Mouse (Mus musculus) intestine, embryonic 16.5 days (tissue): Measurements from ENCODE around the gene Tmem87b. TPM values are rescaled to one million over a fixed set of nuclear protein-coding genes. Genes with fewer than 3 reads are reported as not detected.

Experiments used
- ATAC-seq: fragments of 200-750 bp; cut with Nextera tagmentation; 2 replicates; pipeline ENCODE4 v1.8.0; 2017; ENCODE audit warnings: moderate TSS enrichment, moderate library complexity
- H3K27ac ChIP-seq: fragments of 300-500 bp; sonication (generic); 2 replicates; pipeline ENCODE4 v1.5.1; 2014; ENCODE audit warnings: mild to moderate bottlenecking, low read length
- H3K27me3 ChIP-seq: fragments of 300-500 bp; sonication (generic); replicated peaks from 2 replicates; pipeline ENCODE4 v1.6.1; 2014; ENCODE audit warnings: low read length, control low read depth, mixed read lengths; ENCODE audit not compliant: control insufficient read depth, insufficient read depth
- H3K36me3 ChIP-seq: fragments of 300-500 bp; sonication (generic); 2 replicates; pipeline ENCODE4 v1.6.1; 2014; ENCODE audit warnings: low read length, control low read depth; ENCODE audit not compliant: control insufficient read depth, insufficient read depth
- H3K4me1 ChIP-seq: fragments of 300-500 bp; sonication (generic); 2 replicates; pipeline ENCODE4 v1.6.1; 2014; ENCODE audit warnings: low read length, control low read depth, mixed read lengths; ENCODE audit not compliant: control insufficient read depth, insufficient read depth
- H3K4me2 ChIP-seq: fragments of 300-500 bp; sonication (generic); 2 replicates; pipeline ENCODE4 v1.6.1; 2014; ENCODE audit warnings: low read depth, low read length, control low read depth
- H3K4me3 ChIP-seq: fragments of 300-500 bp; sonication (generic); 2 replicates; pipeline ENCODE4 v1.5.1; 2014; ENCODE audit warnings: mild to moderate bottlenecking, low read length
- H3K9ac ChIP-seq: fragments of 300-500 bp; sonication (generic); 2 replicates; pipeline ENCODE4 v1.6.1; 2014; ENCODE audit warnings: low read depth, low read length
- H3K9me3 ChIP-seq: fragments of 300-500 bp; sonication (generic); 2 replicates; pipeline ENCODE4 v1.6.1; 2016; ENCODE audit warnings: low read length, control low read depth; ENCODE audit not compliant: control insufficient read depth
- WGBS: fragments of 180-500 bp; shearing (Covaris S2); extraction: QIAGEN DNeasy Blood & Tissue Kit; methylation state at CpG from one replicate; pipeline ENCODE4 v1.1.7; 2014; 5-methylcytosine and 5-hydroxymethylcytosine counted together
- polyA plus RNA-seq: library from polyadenylated mRNA; unstranded; fragments of >200 nt; fragmentation: Nextera tagmentation; extraction: Ambion mirVana; gene quantifications from 2 replicates; pipeline ENCODE4 v1.2.1, GENCODE M21; 2015

Tmem87b gene
- polyA plus RNA-seq, result 54.6 and 62.4 TPM in 2 replicates

- H3K4me2 ChIP-seq, result peak within 1 kb of the TSS; percentile 66
- no peaks in the 10 kb centered on the region for H3K36me3 ChIP-seq
- H3K4me1 ChIP-seq, result peaks cover 19% of the 10 kb centered on the region
Observed at GRCm38 (mm10) chr2:128817786-128818681, at the start of gene Tmem87b. Gene Tmem87b, plus strand, starts transcription at chr2:128818118.

DNA sequence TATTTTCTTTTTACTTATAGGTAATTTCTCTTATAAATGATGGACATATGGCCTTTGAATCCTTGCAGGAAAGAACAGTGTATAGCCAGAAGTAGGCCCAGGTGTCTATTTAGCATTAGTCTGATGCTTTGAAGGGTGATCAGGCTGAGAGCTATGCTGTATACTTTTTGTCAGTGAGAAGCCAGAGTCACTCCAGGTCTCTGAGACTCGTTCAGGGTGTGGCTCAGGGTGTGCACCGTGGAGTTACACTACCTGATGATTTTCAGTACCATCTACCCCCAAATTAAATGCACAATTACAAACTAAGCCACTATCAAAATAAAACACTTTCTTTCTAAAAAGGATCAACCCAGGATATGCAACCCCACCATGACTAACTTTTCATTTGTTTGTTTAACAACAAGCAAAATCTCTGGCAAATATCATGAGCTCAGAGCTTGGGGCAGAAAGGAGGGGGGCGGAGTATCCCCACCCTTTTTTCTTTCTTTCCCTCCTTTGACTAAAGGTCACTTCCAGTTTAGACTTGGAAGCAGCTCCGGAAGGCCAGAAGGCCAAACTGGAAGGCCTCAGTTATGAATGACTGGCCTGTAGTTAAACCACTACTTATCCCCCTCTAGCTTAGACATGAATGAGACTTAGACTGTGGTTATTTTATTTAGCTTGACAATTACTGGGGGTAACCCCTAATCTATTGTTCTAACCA lies 49.2 kb upstream of the Tmem87b start:
- ATAC-seq, result peak; percentile 68
- H3K9ac ChIP-seq, result no peak overlapping the region
- peaks cover 4% of the 10 kb centered on the region for H3K4me1 ChIP-seq
- WGBS, result 49% methylated on average over 4 of the region's 4 CpGs
- H3K9me3 ChIP-seq, result no peaks in the 10 kb centered on the region
- H3K27ac ChIP-seq, result peak overlapping the region; percentile 33; the same call in 1 of the 2 replicates
- 0 out of 2 replicates have a peak, but pooled peaks cover 2% of the 10 kb centered on the region for H3K36me3 ChIP-seq
- no peak overlapping the region for H3K4me2 ChIP-seq
- H3K27me3 ChIP-seq, result no peaks in the 10 kb centered on the region
- no peak overlapping the region for H3K4me3 ChIP-seq

More at GRCm38 (mm10) chr2:128817786-128818681, at the start of gene Tmem87b:
- Histone ChIP-seq H3K9ac (peak within 1 kb of the TSS; percentile 87), H3K9me3 (no peaks in the 10 kb centered on the region), H3K27me3 (no peaks in the 10 kb centered on the region), H3K27ac (peak within 1 kb of the TSS; percentile 97), H3K4me3 (peak within 1 kb of the TSS; percentile 73)
- WGBS, result under 1% methylated on average over 59 of the region's 59 CpGs
- ATAC-seq, result peak; percentile 88

GRCm38 (mm10) chr2:128770557-128770956 lies 47.4 kb upstream of the Tmem87b start:
- ATAC-seq, result no peak
- H3K27ac ChIP-seq, result no peak overlapping the region
- H3K27me3 ChIP-seq, result no peaks in the 10 kb centered on the region
- 0 out of 2 replicates have a peak, but pooled peaks cover 2% of the 10 kb centered on the region for H3K36me3 ChIP-seq
- no peak overlapping the region for H3K9ac ChIP-seq
- H3K4me2 ChIP-seq, result no peak overlapping the region
- no peaks in the 10 kb centered on the region for H3K9me3 ChIP-seq
- 91% methylated on average over 6 of the region's 6 CpGs for WGBS
- peaks cover 4% of the 10 kb centered on the region for H3K4me1 ChIP-seq
- no peak overlapping the region for H3K4me3 ChIP-seq

DNA sequence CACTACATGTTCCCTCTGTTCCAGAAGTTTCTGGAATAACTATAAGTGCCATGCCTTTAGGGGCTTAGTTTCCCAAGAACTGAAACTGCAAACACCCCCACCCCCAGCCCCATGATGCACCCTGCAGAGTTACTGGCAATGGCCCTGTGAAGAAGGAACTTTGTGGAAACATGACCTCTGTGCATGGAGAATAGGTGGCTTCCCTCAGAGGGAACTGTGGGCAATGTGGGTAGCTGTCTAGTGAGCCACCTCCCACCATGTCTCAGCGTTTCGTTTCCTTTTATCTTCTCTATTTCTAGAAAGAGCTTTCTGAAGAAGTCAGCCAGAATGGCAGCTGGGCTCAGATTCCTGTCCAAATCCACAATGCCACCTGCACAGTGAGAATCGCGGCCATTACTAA lies 46.9 kb upstream of the Tmem87b start:
- H3K9me3 ChIP-seq, result no peaks in the 10 kb centered on the region
- no peak overlapping the region for H3K4me3 ChIP-seq
- ATAC-seq, result no peak
- no peak overlapping the region for H3K27ac ChIP-seq
- no peaks in the 10 kb centered on the region for H3K36me3 ChIP-seq
- H3K9ac ChIP-seq, result no peak overlapping the region
- WGBS, result 89% methylated on average over 4 of the region's 4 CpGs
- no peak overlapping the region for H3K4me2 ChIP-seq
- no peaks in the 10 kb centered on the region for H3K27me3 ChIP-seq
- peaks cover 4% of the 10 kb centered on the region; the same call in 1 of the 2 replicates for H3K4me1 ChIP-seq

DNA sequence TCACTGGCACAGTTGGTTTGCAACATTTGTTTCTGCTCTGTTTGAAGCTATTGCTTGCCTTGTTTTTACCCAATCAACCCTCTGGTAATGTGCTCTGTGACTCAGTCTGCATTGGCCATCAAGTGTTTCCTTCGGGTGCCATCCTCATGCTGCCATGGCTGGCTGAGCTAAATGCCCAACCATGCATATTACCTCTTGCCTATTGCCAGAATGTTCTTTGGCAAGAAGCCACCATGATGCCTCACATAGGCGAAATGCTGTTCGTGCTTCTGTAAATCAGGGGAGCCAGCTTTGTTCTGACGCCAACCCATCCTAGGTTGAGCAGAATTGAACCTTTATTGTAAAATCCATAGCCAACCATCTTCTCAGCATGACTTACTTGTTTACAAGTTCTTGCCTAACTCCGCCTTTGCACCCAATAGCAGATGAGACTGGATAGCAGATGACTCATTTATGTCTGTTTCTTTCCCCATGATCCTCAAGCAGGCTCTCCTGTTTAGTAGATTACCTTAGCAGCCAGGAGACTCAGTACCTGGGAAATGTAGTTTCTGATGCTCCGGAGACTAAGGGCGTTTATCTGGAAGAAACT lies 46.1 kb upstream of the Tmem87b start:
- H3K4me3 ChIP-seq, result no peak overlapping the region
- H3K36me3 ChIP-seq, result no peaks in the 10 kb centered on the region
- ATAC-seq, result no peak
- no peaks in the 10 kb centered on the region for H3K9me3 ChIP-seq
- WGBS, result 95% methylated on average over 7 of the region's 7 CpGs
- H3K4me2 ChIP-seq, result no peak overlapping the region
- H3K4me1 ChIP-seq, result peaks cover 4% of the 10 kb centered on the region; the same call in 1 of the 2 replicates
- no peaks in the 10 kb centered on the region for H3K27me3 ChIP-seq
- H3K27ac ChIP-seq, result no peak overlapping the region
- H3K9ac ChIP-seq, result no peak overlapping the region

DNA sequence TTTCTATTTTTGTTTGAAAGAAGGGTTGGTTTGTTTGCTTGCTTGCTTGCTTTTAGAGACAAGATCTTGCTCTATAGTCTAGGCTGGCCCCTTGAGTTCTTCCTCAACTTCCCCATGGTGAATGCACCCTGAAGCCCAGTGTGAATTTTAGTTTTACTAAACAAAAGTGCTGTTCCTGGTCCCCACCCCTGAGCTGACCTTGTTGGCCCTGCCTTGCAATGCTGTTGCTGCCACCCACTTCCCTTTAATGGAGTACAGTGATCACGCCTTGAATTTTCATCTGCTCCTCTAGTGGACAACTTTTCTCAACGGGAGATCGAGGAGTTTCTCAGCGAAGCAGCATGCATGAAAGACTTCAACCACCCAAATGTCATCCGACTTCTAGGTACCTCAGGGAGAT lies 35.7 kb upstream of the Tmem87b start:
- no peaks in the 10 kb centered on the region for H3K9me3 ChIP-seq
- no peaks in the 10 kb centered on the region for H3K4me1 ChIP-seq
- ATAC-seq, result no peak
- no peaks in the 10 kb centered on the region for H3K36me3 ChIP-seq
- H3K27ac ChIP-seq, result no peak overlapping the region
- WGBS, result 89% methylated on average over 5 of the region's 5 CpGs
- no peak overlapping the region for H3K9ac ChIP-seq
- no peaks in the 10 kb centered on the region for H3K27me3 ChIP-seq
- H3K4me2 ChIP-seq, result no peak overlapping the region
- H3K4me3 ChIP-seq, result no peak overlapping the region

- 84% methylated on average over 10 of the region's 10 CpGs for WGBS
- ATAC-seq, result no peak
- H3K27ac ChIP-seq, result no peak overlapping the region
Observed at GRCm38 (mm10) chr2:128783660-128784345, 34.1 kb upstream of the Tmem87b start.

DNA sequence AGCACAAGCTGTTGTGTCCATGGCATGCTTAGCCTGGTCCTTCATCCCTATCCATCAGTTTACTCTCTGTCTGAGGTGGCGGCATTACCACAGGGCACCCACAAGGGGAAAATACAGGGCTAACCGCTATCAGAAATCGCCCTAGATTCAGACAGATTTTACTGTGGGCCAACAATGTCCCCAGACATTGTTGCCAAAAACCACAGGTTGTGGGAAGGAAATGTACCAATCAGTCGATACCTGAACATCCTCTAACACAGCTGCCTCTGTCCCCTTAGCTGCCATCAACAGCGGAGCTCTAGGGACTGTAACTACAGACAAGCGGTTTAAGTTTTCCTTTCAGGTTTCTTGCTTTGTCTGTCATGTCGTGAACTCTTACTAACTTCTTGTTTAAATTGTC lies 33.1 kb upstream of the Tmem87b start:
- no peak overlapping the region for H3K9ac ChIP-seq
- no peak overlapping the region for H3K27ac ChIP-seq
- ATAC-seq, result no peak
- no peak overlapping the region for H3K4me3 ChIP-seq
- H3K4me1 ChIP-seq, result no peaks in the 10 kb centered on the region
- H3K36me3 ChIP-seq, result no peaks in the 10 kb centered on the region
- no peaks in the 10 kb centered on the region for H3K9me3 ChIP-seq
- 93% methylated on average over 7 of the region's 7 CpGs for WGBS
- no peaks in the 10 kb centered on the region for H3K27me3 ChIP-seq
- H3K4me2 ChIP-seq, result no peak overlapping the region

More at GRCm38 (mm10) chr2:128783660-128784345, 34.1 kb upstream of the Tmem87b start:
- H3K4me2 ChIP-seq, result no peak overlapping the region
- H3K4me1 ChIP-seq, result no peaks in the 10 kb centered on the region
- H3K27me3 ChIP-seq, result no peaks in the 10 kb centered on the region
- no peaks in the 10 kb centered on the region for H3K36me3 ChIP-seq
- no peak overlapping the region for H3K4me3 ChIP-seq
- no peaks in the 10 kb centered on the region for H3K9me3 ChIP-seq
- no peak overlapping the region for H3K9ac ChIP-seq
